Mouse (Mus musculus): ENCODE results near the gene Ntng1. TPM values are rescaled to one million over a fixed set of nuclear protein-coding genes. Genes with fewer than 3 reads are reported as not detected.

The Ntng1 gene
- total and polyA plus RNA-seq, 3 experiments, result 0.06 to 0.07 TPM; not detected in 1

- Histone ChIP-seq H3K27me3 (ENCODE audit: control insufficient read depth, insufficient read depth, low read length) (peaks cover 10% of the 10 kb centered on the region), H3K4me1 (ENCODE audit: control insufficient read depth, insufficient read depth, low read length) (no peaks in the 10 kb centered on the region), H3K27ac (no peak overlapping the region), H3K9ac (ENCODE audit: low read depth, low read length) (no peak overlapping the region), H3K4me3 (peak overlapping the region; percentile 51; the same call in 1 of the 2 replicates), H3K79me2 (replicated peaks; ENCODE audit: control insufficient read depth, insufficient read depth, low read length) (no peaks in the 10 kb centered on the region), H3K36me3 (ENCODE audit: control insufficient read depth, insufficient read depth, low read length) (no peaks in the 10 kb centered on the region)
- 2% methylated on average over 13 of the region's 13 CpGs for WGBS
- intact Hi-C loops (cut with DNase I), result no loop called here
- DNase-seq, result no peak
- TF ChIP-seq EP300 (IDR thresholded peaks at IDR 0.05; ENCODE audit: insufficient read depth, low read depth, low read length) (no peak), CTCF (IDR thresholded peaks at IDR 0.05) (peak; percentile 74)
Observed at GRCm38 (mm10) chr3:110141351-110142302, 2.2 kb downstream of the Ntng1 start.

- Histone ChIP-seq H3K9ac (ENCODE audit: low read depth, low read length) (no peak overlapping the region), H3K27me3 (ENCODE audit: control insufficient read depth, insufficient read depth, low read length) (no peaks in the 10 kb centered on the region), H3K27ac (no peak overlapping the region), H3K79me2 (replicated peaks; ENCODE audit: control insufficient read depth, insufficient read depth, low read length) (no peaks in the 10 kb centered on the region), H3K4me1 (ENCODE audit: control insufficient read depth, insufficient read depth, low read length) (no peaks in the 10 kb centered on the region), H3K36me3 (ENCODE audit: control insufficient read depth, insufficient read depth, low read length) (no peaks in the 10 kb centered on the region), H3K4me3 (no peak overlapping the region)
- DNase-seq, result no peak
- WGBS, result 33% methylated on average over 1 of the region's 1 CpGs
- intact Hi-C loops (cut with DNase I), result no loop called here
- TF ChIP-seq CTCF (IDR thresholded peaks at IDR 0.05), result no peak
- no peak for TF ChIP-seq EP300 (IDR thresholded peaks at IDR 0.05; ENCODE audit: insufficient read depth, low read depth, low read length)
- TF ChIP-seq POLR2A (IDR thresholded peaks at IDR 0.05; ENCODE audit: insufficient read depth, low read depth, low read length), result no peak
Observed at GRCm38 (mm10) chr3:110136115-110136514, 7.7 kb downstream of the Ntng1 start.

GRCm38 (mm10) chr3:110133150-110133549 lies 10.7 kb downstream of the Ntng1 start:
- no peak overlapping the region for H3K9ac ChIP-seq (ENCODE audit: low read depth, low read length)
- 73% methylated on average over 9 of the region's 9 CpGs for WGBS
- TF ChIP-seq CTCF (IDR thresholded peaks at IDR 0.05), result no peak
- TF ChIP-seq POLR2A (IDR thresholded peaks at IDR 0.05; ENCODE audit: insufficient read depth, low read depth, low read length), result no peak
- TF ChIP-seq EP300 (IDR thresholded peaks at IDR 0.05; ENCODE audit: insufficient read depth, low read depth, low read length), result no peak
- H3K27me3 ChIP-seq (ENCODE audit: control insufficient read depth, insufficient read depth, low read length), result no peaks in the 10 kb centered on the region
- H3K36me3 ChIP-seq (ENCODE audit: control insufficient read depth, insufficient read depth, low read length), result no peaks in the 10 kb centered on the region
- no peak for DNase-seq
- no peaks in the 10 kb centered on the region for H3K4me1 ChIP-seq (ENCODE audit: control insufficient read depth, insufficient read depth, low read length)
- no peaks in the 10 kb centered on the region for H3K79me2 ChIP-seq (replicated peaks; ENCODE audit: control insufficient read depth, insufficient read depth, low read length)
- intact Hi-C loops (cut with DNase I), result no loop called here
- H3K27ac ChIP-seq, result no peak overlapping the region
- H3K4me3 ChIP-seq, result no peak overlapping the region

DNA sequence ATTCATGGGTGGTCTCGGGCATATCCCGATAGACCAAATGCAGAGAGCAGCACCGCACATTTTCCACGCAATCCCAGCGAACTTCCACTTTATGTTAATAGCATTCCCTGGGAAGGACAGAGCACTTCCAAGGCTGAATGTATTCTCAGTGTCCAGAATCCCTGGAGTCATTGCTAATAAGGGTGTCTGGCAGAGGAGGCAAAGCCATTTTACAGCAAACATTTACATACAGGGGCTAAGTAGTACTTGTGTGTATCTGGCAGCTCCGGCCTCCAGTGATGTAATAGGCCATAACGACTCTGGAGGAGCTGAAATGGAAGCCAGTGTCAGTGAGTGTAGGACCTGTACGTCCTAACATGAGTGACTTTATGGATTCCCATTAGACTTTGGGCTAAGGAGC lies 11.5 kb downstream of the Ntng1 start:
- TF ChIP-seq CTCF (IDR thresholded peaks at IDR 0.05), result no peak
- TF ChIP-seq POLR2A (IDR thresholded peaks at IDR 0.05; ENCODE audit: insufficient read depth, low read depth, low read length), result no peak
- TF ChIP-seq EP300 (IDR thresholded peaks at IDR 0.05; ENCODE audit: insufficient read depth, low read depth, low read length), result no peak
- Histone ChIP-seq H3K36me3 (ENCODE audit: control insufficient read depth, insufficient read depth, low read length) (no peaks in the 10 kb centered on the region), H3K4me3 (no peak overlapping the region), H3K27me3 (ENCODE audit: control insufficient read depth, insufficient read depth, low read length) (no peaks in the 10 kb centered on the region), H3K79me2 (replicated peaks; ENCODE audit: control insufficient read depth, insufficient read depth, low read length) (no peaks in the 10 kb centered on the region), H3K4me1 (ENCODE audit: control insufficient read depth, insufficient read depth, low read length) (no peaks in the 10 kb centered on the region), H3K27ac (no peak overlapping the region), H3K9ac (ENCODE audit: low read depth, low read length) (no peak overlapping the region)
- no peak for DNase-seq
- intact Hi-C loops (cut with DNase I), result no loop called here
- WGBS, result 83% methylated on average over 8 of the region's 8 CpGs

- Histone ChIP-seq H3K27me3 (ENCODE audit: control insufficient read depth, insufficient read depth, low read length) (no peaks in the 10 kb centered on the region), H3K4me3 (no peak overlapping the region), H3K36me3 (ENCODE audit: control insufficient read depth, insufficient read depth, low read length) (no peaks in the 10 kb centered on the region), H3K27ac (no peak overlapping the region), H3K9ac (ENCODE audit: low read depth, low read length) (no peak overlapping the region), H3K4me1 (ENCODE audit: control insufficient read depth, insufficient read depth, low read length) (no peaks in the 10 kb centered on the region), H3K79me2 (replicated peaks; ENCODE audit: control insufficient read depth, insufficient read depth, low read length) (no peaks in the 10 kb centered on the region)
- 58% methylated on average over 18 of the region's 18 CpGs for WGBS
- TF ChIP-seq CTCF (IDR thresholded peaks at IDR 0.05), result no peak
- TF ChIP-seq EP300 (IDR thresholded peaks at IDR 0.05; ENCODE audit: insufficient read depth, low read depth, low read length), result no peak
- TF ChIP-seq POLR2A (IDR thresholded peaks at IDR 0.05; ENCODE audit: insufficient read depth, low read depth, low read length), result no peak
- DNase-seq, result no peak
- intact Hi-C loops (cut with DNase I), result no loop called here
Observed at GRCm38 (mm10) chr3:110131043-110131891, 12.5 kb downstream of the Ntng1 start.

Measured in heart, adult 2 months (tissue).